Mouse (Mus musculus) liver, postnatal 0 days (tissue): ENCODE measurements around the gene Ift88.

ENCODE experiments used
- CTCF ChIP-seq: sonication (generic); IDR thresholded peaks from 2 replicates; pipeline ENCODE4 v1.5.1; 2016; ENCODE audit warnings: antibody characterized with exemption, low read depth
- EP300 ChIP-seq: IDR thresholded peaks from 2 replicates; pipeline ENCODE4 v1.6.1; 2016; ENCODE audit warnings: antibody characterized with exemption, low read depth, mild to moderate bottlenecking

GRCm38 (mm10) chr14:57546557-57547021 is 122.7 kb downstream of the Ift88 start:
- no peak for TF ChIP-seq CTCF
- no peak for TF ChIP-seq EP300
